Mouse (Mus musculus) retina, postnatal 7 days (tissue): ENCODE data around the gene Abhd16b.

Experiments used
- DNase-seq: peaks from one replicate; pipeline ENCODE4 v3.0.0-alpha.2; 2012; ENCODE audit warnings: low read depth, low spot score

The Abhd16b gene

DNA sequence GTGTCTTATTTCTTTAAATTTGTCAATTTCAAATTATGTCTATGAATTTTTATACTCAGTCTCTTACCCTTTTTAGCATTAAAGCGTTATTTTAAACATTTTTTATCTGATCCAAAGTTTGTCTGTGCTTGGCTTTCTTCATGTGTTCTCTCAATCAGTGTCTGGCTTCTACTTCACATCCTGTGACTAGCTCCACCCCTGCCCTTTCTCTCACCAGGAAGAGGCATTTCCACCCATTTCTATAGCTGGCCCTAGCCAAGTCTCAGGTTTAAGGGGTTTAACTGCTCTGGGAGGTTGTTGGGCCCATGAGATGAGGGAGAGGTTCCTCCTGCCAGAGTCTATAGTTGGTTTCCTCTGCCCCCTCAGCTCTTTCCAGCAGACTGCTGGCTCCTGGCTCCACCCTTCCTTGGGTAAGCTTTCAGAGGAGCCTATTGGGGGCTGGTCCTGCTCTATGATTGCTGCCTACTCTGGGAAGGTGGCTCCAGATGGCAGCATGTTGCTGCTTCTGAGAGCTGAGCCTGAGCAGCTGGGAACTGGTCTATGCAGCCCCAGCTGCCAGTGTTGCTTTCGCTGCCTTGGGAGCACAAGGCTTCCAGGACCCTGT lies 44.5 kb downstream of the Abhd16b start:
- DNase-seq, result peak; percentile 49

DNA sequence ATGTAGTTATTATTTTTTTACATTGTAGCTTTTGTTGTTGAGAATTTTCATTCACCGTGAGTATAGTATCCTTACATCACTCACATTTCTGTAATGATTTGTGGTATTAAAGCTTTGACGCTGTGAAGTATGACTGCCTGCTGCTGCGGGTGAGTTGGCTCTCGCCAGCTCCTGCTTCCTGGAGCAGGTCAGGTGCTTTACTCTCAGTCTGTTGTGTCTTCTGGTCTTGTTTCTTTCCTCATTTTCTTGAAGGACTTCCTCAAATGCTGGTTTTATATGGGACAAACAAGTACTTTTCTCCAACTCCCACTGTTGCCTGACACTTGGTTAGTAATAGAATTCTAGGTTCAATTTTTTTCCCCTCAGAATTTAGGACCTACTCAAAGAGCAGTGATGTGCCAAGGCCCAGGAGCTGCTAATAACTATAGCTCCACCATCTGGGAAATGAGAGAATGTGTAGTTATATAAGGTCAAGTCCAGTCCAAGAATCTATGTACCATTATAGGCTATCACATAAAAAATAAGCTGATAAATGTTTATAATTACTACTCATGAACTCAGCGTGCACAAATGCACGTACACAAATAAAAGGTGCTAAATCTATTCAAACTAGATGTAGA lies 48.9 kb downstream of the Abhd16b start:
- no peak for DNase-seq
